9 mouse cellular contexts compared by ENCODE assay signal in the genomic region with DNA sequence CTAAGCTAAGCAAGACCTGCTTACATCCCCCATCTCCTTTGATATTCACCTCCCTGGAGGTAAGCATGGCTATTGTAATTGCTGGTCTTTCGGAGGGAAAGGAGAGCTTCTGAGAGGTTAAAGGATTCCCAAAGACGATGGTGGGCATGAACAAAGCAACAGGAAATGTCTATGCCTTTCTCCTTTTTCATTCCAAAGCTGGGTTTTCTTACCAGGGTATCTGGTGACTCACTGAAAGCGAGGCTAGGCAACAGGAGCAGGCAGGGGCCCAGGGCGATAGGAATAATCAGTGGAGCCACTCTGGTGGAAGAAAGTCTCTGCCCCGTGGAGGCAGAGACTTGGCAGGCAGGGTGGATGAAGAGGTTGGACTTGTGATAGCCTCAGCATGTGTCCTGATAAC. TPM values are rescaled to one million over a fixed set of nuclear protein-coding genes. Genes with fewer than 3 reads are reported as not detected.
DNase-seq lines count a peak whose midpoint lies in the region; ATAC-seq and TF ChIP-seq lines count a peak whose summit lies in the region.
"Had no signal": no experiment of that assay in that cellular context is flagged by ENCODE, and none has a peak within 500 bp of the region (broad histone marks: within the 10 kb centered on the region; RNA-seq: fewer than 3 reads in every experiment).

A gene (minus strand): TSS at position 272 of the 400 bp plus-strand sequence.

- TF ChIP-seq POLR2A in embryonic fibroblast, embryonic 13.5 days (IDR thresholded peaks at IDR 0.05; ENCODE audit: low read depth, low read length): no peak

- TF ChIP-seq CTCF in E14TG2a.4 (conservative IDR thresholded peaks at IDR 0.05; ENCODE audit: low read length): no peak
- no peak for TF ChIP-seq CTCF in embryonic fibroblast, embryonic 13.5 days (IDR thresholded peaks at IDR 0.05; ENCODE audit: borderline replicate concordance, insufficient read depth, low read length)

- peak within 1 kb of the TSS; percentile 65 for H3K9ac ChIP-seq in limb, embryonic 15.5 days

- DNase-seq in heart, embryonic 10.5 days (ENCODE audit: low spot score): no peak
- DNase-seq in heart, adult 11 months: no peak
- no peak for DNase-seq in natural killer cell, adult 2 months (ENCODE audit: low spot score in 2 of 2)
- no peak for DNase-seq in MN1 (ENCODE audit: low spot score)
- DNase-seq in spleen, postnatal 4 days (ENCODE audit: low spot score in 2 of 2): no peak

- peak within 1 kb of the TSS; percentile 88 for H3K4me2 ChIP-seq in limb, embryonic 15.5 days

- WGBS in heart, embryonic 10.5 days: 11% methylated on average over 5 of the region's 5 CpGs
- 39% methylated on average over 5 of the region's 5 CpGs for WGBS in limb, embryonic 15.5 days

- peak within 1 kb of the TSS; percentile 70 for H3K4me3 ChIP-seq in heart, embryonic 10.5 days
- peak within 1 kb of the TSS; percentile 80 for H3K4me3 ChIP-seq in E14TG2a.4 (replicated peaks; ENCODE audit: low read length)
- H3K4me3 ChIP-seq in embryonic fibroblast, embryonic 13.5 days (ENCODE audit: insufficient read depth, low read length): peak within 1 kb of the TSS; percentile 37
- peak within 1 kb of the TSS; percentile 60 for H3K4me3 ChIP-seq in limb, embryonic 15.5 days

- no peaks in the 10 kb centered on the region for H3K36me3 ChIP-seq in heart, embryonic 10.5 days
- no peaks in the 10 kb centered on the region for H3K36me3 ChIP-seq in E14TG2a.4 (ENCODE audit: insufficient read depth, low read length)
- no peaks in the 10 kb centered on the region for H3K36me3 ChIP-seq in limb, embryonic 15.5 days

- ATAC-seq in limb, embryonic 15.5 days (ENCODE audit: insufficient number of reproducible peaks, low FRiP score, low TSS enrichment, low read depth): no peak

- H3K27ac ChIP-seq in heart, embryonic 10.5 days: peak within 1 kb of the TSS; percentile 85
- H3K27ac ChIP-seq in embryonic fibroblast, embryonic 13.5 days (ENCODE audit: insufficient read depth, low read length): no peak within 1 kb of the TSS
- H3K27ac ChIP-seq in limb, embryonic 15.5 days: 0 out of 2 replicates have a peak within 1 kb of the TSS, but pooled peaks have one; percentile 33
- H3K27ac ChIP-seq: macrophage had no signal

- peaks cover 13% of the 10 kb centered on the region; the same call in 1 of the 2 replicates for H3K27me3 ChIP-seq in heart, embryonic 10.5 days (ENCODE audit: insufficient read depth, poor library complexity, severe bottlenecking)
- peaks cover 26% of the 10 kb centered on the region for H3K27me3 ChIP-seq in E14TG2a.4 (ENCODE audit: insufficient read depth, low read length)
- peaks cover 7% of the 10 kb centered on the region; the same call in 1 of the 2 replicates for H3K27me3 ChIP-seq in limb, embryonic 15.5 days

- no peaks in the 10 kb centered on the region for H3K9me3 ChIP-seq in heart, embryonic 10.5 days
- H3K9me3 ChIP-seq in E14TG2a.4 (ENCODE audit: low read length): no peaks in the 10 kb centered on the region
- no peaks in the 10 kb centered on the region for H3K9me3 ChIP-seq in limb, embryonic 15.5 days

- H3K4me1 ChIP-seq in heart, embryonic 10.5 days: peaks cover 21% of the 10 kb centered on the region
- H3K4me1 ChIP-seq in E14TG2a.4 (replicated peaks; ENCODE audit: low read depth, low read length): peaks cover 28% of the 10 kb centered on the region
- no peaks in the 10 kb centered on the region for H3K4me1 ChIP-seq in embryonic fibroblast, embryonic 13.5 days (ENCODE audit: control insufficient read depth, insufficient read depth, low read length)
- H3K4me1 ChIP-seq in limb, embryonic 15.5 days: peaks cover 16% of the 10 kb centered on the region

RNA-seq across cellular contexts. Expression of the gene that starts here (rescaled TPM):
- polyA plus RNA-seq in heart, embryonic 10.5 days (2016; fragmentation: Nextera tagmentation; extraction: Ambion mirVana): 3.8 and 6.8 TPM in 2 replicates
- 5.8 and 15.2 TPM in 2 replicates for polyA plus RNA-seq in embryonic fibroblast, embryonic 13.5 days (2011; ENCODE audit: insufficient read length, low read depth, missing spikeins)
- 34.6 and 39.4 TPM in 2 replicates for polyA plus RNA-seq in limb, embryonic 15.5 days (2015; fragmentation: Nextera tagmentation; extraction: Ambion mirVana)
- polyA plus RNA-seq: macrophage had no signal
